Mouse (Mus musculus): ENCODE data around the gene Mlxip. TPM values are rescaled to one million over a fixed set of nuclear protein-coding genes. Genes with fewer than 3 reads are reported as not detected.

The Mlxip gene
- polyA plus RNA-seq, 1 experiment from 2014 or later = 12.6 TPM

DNA sequence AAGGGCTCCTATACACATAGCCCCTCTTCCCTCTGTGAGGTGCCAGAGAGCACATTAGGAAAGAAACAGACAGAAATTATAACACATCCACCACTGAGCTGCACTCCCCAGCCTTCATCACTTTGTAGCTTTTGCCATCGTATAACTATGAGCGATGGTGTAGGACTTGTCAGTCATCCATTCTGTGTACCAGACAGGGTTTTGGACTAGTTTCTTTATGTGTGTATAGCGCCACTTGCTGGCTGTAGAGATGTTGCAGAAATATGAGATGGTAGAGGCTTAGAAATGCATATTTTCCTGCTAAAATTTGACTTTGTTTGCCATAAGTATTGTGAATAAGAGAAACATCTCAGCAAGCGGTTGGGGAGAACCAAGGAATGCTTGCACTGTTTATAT, 42.2 kb downstream of the Mlxip start:
- Histone ChIP-seq H3K27ac (replicated peaks in 1 of 2; ENCODE audit: control insufficient read depth in 1 of 2, insufficient read depth in 1 of 2, low read depth in 2 of 2, low read length in 2 of 2) (no peak overlapping the region), H3K9me3 (ENCODE audit: control insufficient read depth, low read length) (no peaks in the 10 kb centered on the region), H3K9ac (ENCODE audit: low read length) (no peak overlapping the region), H3K4me1 (ENCODE audit: control insufficient read depth in 2 of 2, insufficient read depth in 2 of 2, low read length in 2 of 2) (peaks cover 15 to 24% of the 10 kb centered on the region in 2 experiments), H3K36me3 (ENCODE audit: control insufficient read depth, insufficient read depth, low read length) (peaks cover 15% of the 10 kb centered on the region), H3K27me3 (ENCODE audit: control insufficient read depth, insufficient read depth, low read length) (no peaks in the 10 kb centered on the region), H3K4me3 (ENCODE audit: control insufficient read depth in 1 of 2, insufficient read depth in 1 of 2, low read depth in 1 of 2, low read length in 2 of 2) (no peak overlapping the region), H3K4me2 (ENCODE audit: low read length) (no peak overlapping the region)
- WGBS = 31% methylated on average over 4 of the region's 4 CpGs
- ATAC-seq (ENCODE audit: insufficient number of reproducible peaks, insufficient read depth, low FRiP score, low read depth) = no peak

DNA sequence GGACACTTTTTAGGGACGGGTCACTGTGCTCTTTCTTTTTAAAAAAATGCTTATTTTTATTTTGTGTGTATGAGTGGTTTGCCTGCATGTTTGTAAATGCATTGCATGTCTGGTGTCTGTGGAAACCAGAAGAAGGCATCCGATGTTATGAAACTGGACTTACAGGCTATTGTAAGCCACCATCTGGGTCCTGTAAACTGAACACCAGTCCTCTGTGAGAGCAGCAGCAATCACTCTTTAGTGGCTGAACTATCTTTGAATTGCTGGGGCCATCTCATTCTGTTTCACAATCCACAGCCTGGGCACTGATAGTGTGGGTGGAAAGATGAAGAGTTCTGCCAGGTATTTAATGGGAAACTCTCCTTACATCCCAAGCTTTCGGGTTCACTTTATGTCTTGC, 43.8 kb downstream of the Mlxip start:
- Histone ChIP-seq H3K36me3 (ENCODE audit: control insufficient read depth, insufficient read depth, low read length) (peaks cover 31% of the 10 kb centered on the region), H3K27ac (replicated peaks in 1 of 2; ENCODE audit: control insufficient read depth in 1 of 2, insufficient read depth in 1 of 2, low read depth in 2 of 2, low read length in 2 of 2) (no peak overlapping the region), H3K9me3 (ENCODE audit: control insufficient read depth, low read length) (no peaks in the 10 kb centered on the region), H3K4me1 (ENCODE audit: control insufficient read depth in 2 of 2, insufficient read depth in 2 of 2, low read length in 2 of 2) (peaks cover 9 to 14% of the 10 kb centered on the region in 2 experiments), H3K4me2 (ENCODE audit: low read length) (no peak overlapping the region), H3K9ac (ENCODE audit: low read length) (no peak overlapping the region), H3K27me3 (ENCODE audit: control insufficient read depth, insufficient read depth, low read length) (no peaks in the 10 kb centered on the region), H3K4me3 (ENCODE audit: control insufficient read depth in 1 of 2, insufficient read depth in 1 of 2, low read depth in 1 of 2, low read length in 2 of 2) (no peak overlapping the region)
- WGBS = 53% methylated on average over 3 of the region's 3 CpGs
- ATAC-seq (ENCODE audit: insufficient number of reproducible peaks, insufficient read depth, low FRiP score, low read depth) = no peak

- Histone ChIP-seq H3K36me3 (ENCODE audit: control insufficient read depth, insufficient read depth, low read length) (peaks cover 38% of the 10 kb centered on the region), H3K9me3 (ENCODE audit: control insufficient read depth, low read length) (no peaks in the 10 kb centered on the region), H3K4me1 (ENCODE audit: control insufficient read depth in 2 of 2, insufficient read depth in 2 of 2, low read length in 2 of 2) (peaks cover 9 to 14% of the 10 kb centered on the region in 2 experiments), H3K4me3 (ENCODE audit: control insufficient read depth in 1 of 2, insufficient read depth in 1 of 2, low read depth in 1 of 2, low read length in 2 of 2) (no peak overlapping the region), H3K4me2 (ENCODE audit: low read length) (no peak overlapping the region), H3K27me3 (ENCODE audit: control insufficient read depth, insufficient read depth, low read length) (no peaks in the 10 kb centered on the region), H3K27ac (replicated peaks in 1 of 2; ENCODE audit: control insufficient read depth in 1 of 2, insufficient read depth in 1 of 2, low read depth in 2 of 2, low read length in 2 of 2) (no peak overlapping the region), H3K9ac (ENCODE audit: low read length) (no peak overlapping the region)
- no peak for ATAC-seq (ENCODE audit: insufficient number of reproducible peaks, insufficient read depth, low FRiP score, low read depth)
- 86% methylated on average over 1 of the region's 1 CpGs for WGBS
These were observed 44.7 kb downstream of the Mlxip start for GRCm38 (mm10) chr5:123439312-123439711.

DNA sequence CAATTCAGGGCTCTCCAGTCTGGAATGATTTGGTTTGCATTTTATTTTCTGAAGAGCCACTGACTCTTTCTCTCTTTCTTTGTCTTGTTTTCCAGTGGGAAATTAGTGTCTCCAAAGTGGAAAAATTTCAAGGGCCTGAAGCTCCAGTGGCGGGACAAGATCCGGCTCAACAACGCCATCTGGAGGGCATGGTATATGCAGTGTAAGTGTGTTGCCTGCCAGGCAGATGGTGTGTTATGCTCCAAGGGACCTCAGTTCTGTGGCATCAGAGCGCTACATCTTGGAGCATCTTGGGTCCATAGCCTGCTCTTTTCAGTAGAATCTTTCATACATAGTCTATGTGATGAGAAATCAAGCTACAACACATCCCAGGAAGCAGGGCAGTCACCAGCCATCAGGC, 45.3 kb downstream of the Mlxip start:
- no peak for ATAC-seq (ENCODE audit: insufficient number of reproducible peaks, insufficient read depth, low FRiP score, low read depth)
- Histone ChIP-seq H3K36me3 (ENCODE audit: control insufficient read depth, insufficient read depth, low read length) (peaks cover 43% of the 10 kb centered on the region), H3K27me3 (ENCODE audit: control insufficient read depth, insufficient read depth, low read length) (no peaks in the 10 kb centered on the region), H3K9me3 (ENCODE audit: control insufficient read depth, low read length) (no peaks in the 10 kb centered on the region), H3K4me1 (ENCODE audit: control insufficient read depth in 2 of 2, insufficient read depth in 2 of 2, low read length in 2 of 2) (peaks cover 9 to 14% of the 10 kb centered on the region in 2 experiments), H3K9ac (ENCODE audit: low read length) (no peak overlapping the region), H3K4me3 (ENCODE audit: control insufficient read depth in 1 of 2, insufficient read depth in 1 of 2, low read depth in 1 of 2, low read length in 2 of 2) (no peak overlapping the region), H3K27ac (replicated peaks in 1 of 2; ENCODE audit: control insufficient read depth in 1 of 2, insufficient read depth in 1 of 2, low read depth in 2 of 2, low read length in 2 of 2) (no peak overlapping the region), H3K4me2 (ENCODE audit: low read length) (no peak overlapping the region)
- WGBS = 84% methylated on average over 4 of the region's 4 CpGs

- Histone ChIP-seq H3K36me3 (ENCODE audit: control insufficient read depth, insufficient read depth, low read length) (peaks cover 47% of the 10 kb centered on the region), H3K27me3 (ENCODE audit: control insufficient read depth, insufficient read depth, low read length) (no peaks in the 10 kb centered on the region), H3K4me1 (ENCODE audit: control insufficient read depth in 2 of 2, insufficient read depth in 2 of 2, low read length in 2 of 2) (peaks cover 8 to 14% of the 10 kb centered on the region in 2 experiments), H3K9me3 (ENCODE audit: control insufficient read depth, low read length) (no peaks in the 10 kb centered on the region), H3K4me2 (ENCODE audit: low read length) (no peak overlapping the region), H3K27ac (replicated peaks in 1 of 2; ENCODE audit: control insufficient read depth in 1 of 2, insufficient read depth in 1 of 2, low read depth in 2 of 2, low read length in 2 of 2) (no peak overlapping the region), H3K4me3 (ENCODE audit: control insufficient read depth in 1 of 2, insufficient read depth in 1 of 2, low read depth in 1 of 2, low read length in 2 of 2) (no peak overlapping the region), H3K9ac (ENCODE audit: low read length) (no peak overlapping the region)
- 64% methylated on average over 4 of the region's 4 CpGs for WGBS
- ATAC-seq (ENCODE audit: insufficient number of reproducible peaks, insufficient read depth, low FRiP score, low read depth) = no peak
These were observed 46.1 kb downstream of the Mlxip start for GRCm38 (mm10) chr5:123440664-123441063.

DNA sequence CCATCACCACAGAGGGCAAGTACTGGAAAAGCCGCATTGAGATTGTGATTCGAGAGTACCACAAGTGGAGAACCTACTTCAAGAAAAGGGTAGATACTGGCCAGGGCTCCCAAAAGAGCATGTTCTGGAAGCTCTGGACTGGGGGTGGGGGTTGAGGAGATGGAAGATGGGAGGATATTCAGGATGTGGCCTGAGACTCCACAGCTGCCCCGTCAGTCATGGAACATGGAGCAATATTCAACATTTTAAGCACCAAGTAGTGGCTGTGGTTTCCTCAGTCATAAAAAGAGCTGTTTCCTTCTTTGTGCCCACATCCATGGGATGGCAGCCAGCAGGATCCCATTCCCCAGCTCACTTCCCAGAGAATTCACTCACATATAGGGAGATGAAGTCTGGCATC, 47.7 kb downstream of the Mlxip start:
- Histone ChIP-seq H3K4me1 (ENCODE audit: control insufficient read depth in 2 of 2, insufficient read depth in 2 of 2, low read length in 2 of 2) (peaks cover 4 to 8% of the 10 kb centered on the region in 2 experiments; a peak in 3 of 4 replicates), H3K9me3 (ENCODE audit: control insufficient read depth, low read length) (no peaks in the 10 kb centered on the region), H3K36me3 (ENCODE audit: control insufficient read depth, insufficient read depth, low read length) (peaks cover 63% of the 10 kb centered on the region), H3K9ac (ENCODE audit: low read length) (no peak overlapping the region), H3K4me2 (ENCODE audit: low read length) (no peak overlapping the region), H3K27ac (replicated peaks in 1 of 2; ENCODE audit: control insufficient read depth in 1 of 2, insufficient read depth in 1 of 2, low read depth in 2 of 2, low read length in 2 of 2) (no peak overlapping the region), H3K27me3 (ENCODE audit: control insufficient read depth, insufficient read depth, low read length) (no peaks in the 10 kb centered on the region), H3K4me3 (ENCODE audit: control insufficient read depth in 1 of 2, insufficient read depth in 1 of 2, low read depth in 1 of 2, low read length in 2 of 2) (no peak overlapping the region)
- WGBS = 93% methylated on average over 3 of the region's 3 CpGs
- ATAC-seq (ENCODE audit: insufficient number of reproducible peaks, insufficient read depth, low FRiP score, low read depth) = no peak

- H3K4me1 ChIP-seq (ENCODE audit: control insufficient read depth in 2 of 2, insufficient read depth in 2 of 2, low read length in 2 of 2) = no peaks in the 10 kb centered on the region
- no peak for ATAC-seq (ENCODE audit: insufficient number of reproducible peaks, insufficient read depth, low FRiP score, low read depth)
- H3K27ac ChIP-seq (replicated peaks in 1 of 2; ENCODE audit: control insufficient read depth in 1 of 2, insufficient read depth in 1 of 2, low read depth in 2 of 2, low read length in 2 of 2) = no peak overlapping the region
- no peak overlapping the region for H3K4me2 ChIP-seq (ENCODE audit: low read length)
- WGBS = 45% methylated on average over 4 of the region's 4 CpGs
- H3K9me3 ChIP-seq (ENCODE audit: control insufficient read depth, low read length) = no peaks in the 10 kb centered on the region
- H3K4me3 ChIP-seq (ENCODE audit: control insufficient read depth in 1 of 2, insufficient read depth in 1 of 2, low read depth in 1 of 2, low read length in 2 of 2) = no peak overlapping the region
- H3K9ac ChIP-seq (ENCODE audit: low read length) = no peak overlapping the region
- H3K27me3 ChIP-seq (ENCODE audit: control insufficient read depth, insufficient read depth, low read length) = no peaks in the 10 kb centered on the region
- H3K36me3 ChIP-seq (ENCODE audit: control insufficient read depth, insufficient read depth, low read length) = peaks cover 79% of the 10 kb centered on the region
These were observed 49.5 kb downstream of the Mlxip start for GRCm38 (mm10) chr5:123444069-123444468.

DNA sequence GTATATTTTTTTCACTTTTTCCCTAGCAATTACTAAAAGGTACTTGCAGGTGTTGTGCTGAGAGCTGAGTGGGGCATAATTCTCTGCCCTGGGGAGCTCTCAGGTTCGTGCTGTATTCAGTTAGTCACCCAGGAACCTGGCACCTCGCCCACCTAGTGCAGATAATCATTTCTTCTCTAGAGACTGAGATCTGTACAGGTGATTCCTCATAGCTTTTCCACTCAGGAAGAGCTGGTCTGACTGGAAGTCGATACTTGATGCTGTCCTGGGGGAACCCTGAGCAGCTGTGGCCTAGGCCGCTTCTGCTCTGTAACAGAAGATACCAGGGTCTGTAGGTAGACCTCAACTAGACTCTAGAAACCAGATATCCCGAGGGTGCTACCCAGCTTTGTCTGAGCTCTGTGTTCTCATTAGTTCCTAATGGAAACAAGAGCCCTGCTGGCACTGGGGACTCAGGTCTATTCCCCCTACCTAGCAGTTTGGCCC, 50.3 kb downstream of the Mlxip start:
- Histone ChIP-seq H3K4me2 (ENCODE audit: low read length) (no peak overlapping the region), H3K27me3 (ENCODE audit: control insufficient read depth, insufficient read depth, low read length) (no peaks in the 10 kb centered on the region), H3K9ac (ENCODE audit: low read length) (no peak overlapping the region), H3K27ac (replicated peaks in 1 of 2; ENCODE audit: control insufficient read depth in 1 of 2, insufficient read depth in 1 of 2, low read depth in 2 of 2, low read length in 2 of 2) (no peak overlapping the region), H3K4me1 (ENCODE audit: control insufficient read depth in 2 of 2, insufficient read depth in 2 of 2, low read length in 2 of 2) (no peaks in the 10 kb centered on the region), H3K9me3 (ENCODE audit: control insufficient read depth, low read length) (no peaks in the 10 kb centered on the region), H3K36me3 (ENCODE audit: control insufficient read depth, insufficient read depth, low read length) (peaks cover 86% of the 10 kb centered on the region), H3K4me3 (ENCODE audit: control insufficient read depth in 1 of 2, insufficient read depth in 1 of 2, low read depth in 1 of 2, low read length in 2 of 2) (no peak overlapping the region)
- ATAC-seq (ENCODE audit: insufficient number of reproducible peaks, insufficient read depth, low FRiP score, low read depth) = no peak
- 83% methylated on average over 5 of the region's 5 CpGs for WGBS
